Mouse (Mus musculus) small intestine, adult 10 weeks (tissue): Measurements from ENCODE around the gene Dbnl. TPM values are rescaled to one million over a fixed set of nuclear protein-coding genes. Genes with fewer than 3 reads are reported as not detected.

Experiments
- polyA plus RNA-seq: library from polyadenylated mRNA; stranded (reverse); fragments of 350-450 nt; fragmentation: Illumina TruSeq; extraction: RNeasy Lipid Tissue Mini Kit (QIAGEN cat#74804); gene quantifications from one replicate; pipeline ENCODE4 v1.2.3, GENCODE M21; 2014; ENCODE audit warnings: low replicate concordance

The Dbnl gene
- 5.2 TPM for polyA plus RNA-seq

DNA sequence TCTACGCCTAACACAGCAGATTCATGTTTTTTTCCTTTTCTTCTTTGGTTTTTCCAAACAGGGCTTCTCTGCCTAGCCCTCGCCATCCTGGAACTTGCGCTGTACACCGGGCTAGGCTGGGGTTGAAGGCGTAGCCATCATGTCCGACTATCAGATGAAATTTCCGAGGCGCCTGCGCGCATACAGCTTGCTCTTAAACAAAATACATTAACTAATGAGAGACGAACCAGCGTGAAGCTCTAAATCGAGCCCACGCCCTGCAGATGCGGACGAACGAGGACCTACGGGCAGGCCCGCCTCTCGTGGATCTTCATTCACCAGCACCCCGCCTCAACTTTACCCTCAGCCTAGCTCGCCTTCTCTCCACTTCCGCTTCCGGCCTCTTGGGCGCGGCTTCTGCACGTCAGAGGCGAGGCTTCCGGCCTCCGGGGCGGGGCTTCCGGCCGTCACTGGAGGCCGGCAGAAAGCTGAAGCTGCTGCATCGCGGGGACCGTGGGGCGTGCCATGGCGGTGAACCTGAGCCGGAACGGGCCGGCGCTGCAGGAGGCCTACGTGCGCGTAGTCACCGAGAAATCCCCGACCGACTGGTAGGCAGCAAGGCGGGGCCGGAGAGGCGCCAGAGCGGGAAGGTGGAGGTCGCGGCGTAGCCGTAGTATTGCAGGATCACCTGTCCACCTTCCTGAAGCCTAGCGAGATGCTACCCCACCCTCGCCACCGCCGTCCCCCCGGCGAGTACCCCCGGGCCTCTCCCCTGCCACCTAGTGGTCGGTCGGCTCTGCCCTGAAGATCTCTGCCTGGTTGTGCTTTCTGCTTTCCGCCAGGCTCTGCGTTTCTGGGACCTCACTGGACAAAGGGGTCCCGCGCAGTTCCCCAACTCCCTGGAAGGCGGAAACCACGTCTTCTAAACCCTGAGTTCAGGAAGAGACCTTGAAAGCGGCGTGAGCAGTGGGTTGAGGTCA, at the start of gene Dbnl:
Dbnl (plus strand) TSS at position 433 of the 959 bp plus-strand sequence.

DNA sequence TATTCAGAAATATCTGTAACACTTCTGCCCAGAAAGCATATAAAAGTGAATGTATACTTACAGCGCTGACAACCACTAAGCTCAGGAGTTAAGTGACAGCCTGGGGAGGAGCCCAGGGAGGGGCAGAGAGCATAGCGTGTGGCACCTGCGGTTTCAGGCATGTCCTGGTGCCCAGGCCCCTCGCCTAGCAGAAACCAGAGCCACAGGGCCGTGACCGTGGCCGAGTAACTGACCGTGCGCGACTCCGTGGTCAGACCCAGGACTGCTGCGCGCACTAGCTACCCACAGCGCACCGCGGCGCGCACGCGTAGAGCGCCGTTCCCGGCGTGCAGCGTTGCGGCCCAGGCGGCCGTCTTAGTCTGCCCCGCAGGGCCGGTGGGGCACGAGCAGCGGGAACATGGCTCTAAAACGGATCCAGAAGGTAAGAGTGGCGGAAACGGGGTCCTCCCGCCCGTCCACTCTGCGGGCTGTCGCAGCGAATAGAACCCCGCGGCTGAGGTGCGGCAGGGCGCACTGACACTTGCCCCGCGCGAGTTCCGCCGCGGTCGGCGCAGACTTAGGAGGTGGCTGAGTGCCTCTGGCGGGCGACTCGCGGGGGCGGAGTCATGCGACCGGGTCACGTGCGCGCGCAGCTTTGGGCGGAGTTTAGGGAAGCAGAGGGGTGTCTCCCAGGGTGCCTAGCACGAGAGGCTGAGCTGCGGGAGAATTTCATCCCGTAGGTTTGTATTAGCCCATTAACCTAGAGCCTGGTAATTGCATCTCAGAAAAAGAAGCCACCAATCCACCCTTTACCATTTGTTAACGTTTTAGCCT, 26.3 kb upstream of the Dbnl start, which contains the start of gene Urgcp:
Urgcp (minus strand) TSS at position 557 of the 813 bp plus-strand sequence.

DNA sequence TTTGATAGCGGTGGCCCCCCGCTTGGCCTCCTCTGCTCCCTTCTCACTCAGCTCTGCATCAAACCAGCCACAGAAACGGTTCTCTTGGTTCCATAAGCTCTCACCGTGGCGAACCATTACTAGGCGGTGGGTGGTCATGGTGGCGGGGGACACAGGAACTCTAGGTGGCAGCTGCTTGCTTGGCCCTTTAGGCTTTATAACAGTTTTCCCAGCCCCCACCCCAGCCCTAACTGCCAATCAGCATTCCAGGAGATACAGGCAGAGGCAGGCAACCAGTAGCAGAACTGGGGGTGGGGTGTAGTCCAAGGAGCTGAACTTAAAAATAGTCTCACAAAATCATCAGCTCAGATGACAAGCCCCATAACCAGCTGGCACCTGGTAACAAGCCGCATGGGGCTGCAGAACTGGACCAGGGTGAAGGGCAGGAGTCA, 15.3 kb downstream of the Dbnl start, which contains the start of gene Pgam2:
Pgam2 (minus strand) TSS at position 183 of the 431 bp plus-strand sequence.

DNA sequence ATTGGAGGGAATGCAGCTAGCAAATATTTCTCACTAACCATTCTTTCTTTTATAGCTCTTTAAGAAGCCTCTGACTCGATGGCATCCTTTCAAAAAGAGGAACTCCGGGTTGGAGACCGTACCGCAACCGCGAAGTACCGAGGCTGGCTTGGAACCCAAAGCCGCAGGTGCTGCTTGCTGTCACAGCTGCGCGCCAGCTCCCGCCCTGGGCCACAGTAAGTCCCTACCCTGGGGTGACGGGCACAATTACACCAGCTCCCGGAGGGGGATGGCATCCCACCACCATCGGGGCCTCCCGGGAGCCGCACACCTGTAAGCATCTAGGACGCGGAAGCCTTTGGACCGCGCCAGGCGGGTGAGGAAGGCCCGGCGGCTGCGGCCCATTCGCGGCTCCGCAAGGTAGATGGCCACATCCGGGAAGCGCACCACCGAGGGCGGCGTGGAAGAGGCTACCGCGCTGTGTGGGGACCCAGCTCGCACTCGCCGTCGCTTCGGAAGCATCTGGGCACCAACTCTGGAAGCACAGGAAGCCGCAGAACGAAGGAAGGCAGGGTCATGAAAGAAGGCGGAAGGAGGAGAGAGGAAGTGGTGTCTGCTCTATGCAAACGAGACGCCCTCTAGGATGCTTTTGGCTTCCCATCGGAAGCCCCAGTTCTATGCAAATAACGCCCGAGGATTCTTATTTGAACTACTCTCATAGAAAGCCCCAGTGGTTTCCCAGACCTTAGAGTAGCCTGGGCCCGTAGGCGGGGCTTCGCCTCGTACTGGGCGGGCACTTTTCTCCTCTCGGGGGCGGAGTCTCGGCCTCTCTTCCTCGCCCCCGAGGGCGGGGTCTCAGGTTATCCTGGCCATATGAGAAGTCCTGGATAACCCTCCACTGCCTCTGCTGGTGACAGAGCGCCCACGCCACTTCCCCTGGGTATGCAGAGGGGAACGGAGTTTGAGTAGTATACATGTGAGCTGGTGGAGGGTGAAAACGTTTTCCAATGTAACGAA, 49.3 kb downstream of the Dbnl start, which contains the start of gene Polm:
Polm (minus strand) TSS at position 766 of the 996 bp plus-strand sequence.

Other genes starting within 250 kb of the Dbnl start
- gene Ccdc117, start 246.3 kb upstream of the Dbnl start, polyA plus RNA-seq: 25.1 TPM
- gene Ankrd36, start 218.8 kb upstream of the Dbnl start, polyA plus RNA-seq: not detected
- 3.2 TPM for gene Mrps24, start 72.8 kb upstream of the Dbnl start, polyA plus RNA-seq
- gene Urgcp, start 26.1 kb upstream of the Dbnl start, polyA plus RNA-seq: 5.7 TPM
- gene Pgam2, start 15.2 kb downstream of the Dbnl start, polyA plus RNA-seq: not detected
- not detected for gene Polm, start 49.5 kb downstream of the Dbnl start, polyA plus RNA-seq
- gene Aebp1, start 73.5 kb downstream of the Dbnl start, polyA plus RNA-seq: 0.26 TPM
- gene Pold2, start 89.8 kb downstream of the Dbnl start, polyA plus RNA-seq: not detected
- gene Myl7, start 110.3 kb downstream of the Dbnl start, polyA plus RNA-seq: not detected
- gene Gck, start 161.6 kb downstream of the Dbnl start, polyA plus RNA-seq: not detected
- 50.3 TPM for gene Ykt6, start 167.2 kb downstream of the Dbnl start, polyA plus RNA-seq